Mouse (Mus musculus): ENCODE measurements at regions not wholly inside any gene's neighbourhood (a gene's known extent, or its start where the extent isn't known, plus 50 kb on each side); places are given as distances from the start of the nearest gene placed in this dataset.

- POLR2A ChIA-PET: no interaction called here
- CTCF ChIA-PET: no interaction called here
Observed at GRCm38 (mm10) chr2:46370949-46371348, 1253.8 kb upstream of the Zeb2 start.

- CTCF ChIA-PET: no interaction called here
- POLR2A ChIA-PET: no interaction called here
Observed at GRCm38 (mm10) chr2:46368882-46369281, 1251.7 kb upstream of the Zeb2 start.

- POLR2A ChIA-PET: no interaction called here
- CTCF ChIA-PET: no interaction called here
Observed at GRCm38 (mm10) chr2:46366135-46366485, 1248.9 kb upstream of the Zeb2 start.

GRCm38 (mm10) chr2:46365428-46366134, 1248.4 kb upstream of the Zeb2 start:
- CTCF ChIA-PET: no interaction called here
- POLR2A ChIA-PET: no interaction called here

- ChIA-PET POLR2A (no interaction called here), CTCF (no interaction called here)
Observed at GRCm38 (mm10) chr2:46360049-46360712, 1243.0 kb upstream of the Zeb2 start.

GRCm38 (mm10) chr2:46358225-46358624, 1241.0 kb upstream of the Zeb2 start:
- ChIA-PET POLR2A (no interaction called here), CTCF (no interaction called here)

GRCm38 (mm10) chr2:46356651-46357050, 1239.5 kb upstream of the Zeb2 start:
- ChIA-PET POLR2A (no interaction called here), CTCF (no interaction called here)

GRCm38 (mm10) chr2:46340694-46341093, 1223.5 kb upstream of the Zeb2 start:
- CTCF ChIA-PET: no interaction called here
- POLR2A ChIA-PET: interaction anchor here in 1 of 4 experiments (0.7 kb wide), 2 partner anchors 9 to 196 kb away, joined by 3 read pairs; no protein-coding TSS in a partner anchor

GRCm38 (mm10) chr2:46316666-46317065, 1199.5 kb upstream of the Zeb2 start:
- POLR2A ChIA-PET: no interaction called here
- CTCF ChIA-PET: no interaction called here

GRCm38 (mm10) chr2:46315243-46315642, 1198.0 kb upstream of the Zeb2 start:
- ChIA-PET POLR2A (interaction anchor here in 2 of 4 experiments (0.6 to 0.9 kb wide), 2 partner anchors 10 to 1150 kb away, joined by 3 read pairs; no protein-coding TSS in a partner anchor), CTCF (no interaction called here)

GRCm38 (mm10) chr2:46307582-46308153, 1190.5 kb upstream of the Zeb2 start:
- CTCF ChIA-PET: no interaction called here
- POLR2A ChIA-PET: interaction anchor here in 1 of 4 experiments (0.6 kb wide), 1 partner anchor 32 kb away, joined by 3 read pairs; no protein-coding TSS in a partner anchor

- ChIA-PET POLR2A (no interaction called here), CTCF (no interaction called here)
Observed at GRCm38 (mm10) chr2:46302627-46303026, 1185.4 kb upstream of the Zeb2 start.

- CTCF ChIA-PET: no interaction called here
- POLR2A ChIA-PET: no interaction called here
Observed at GRCm38 (mm10) chr2:46297274-46297843, 1180.2 kb upstream of the Zeb2 start.

- CTCF ChIA-PET: no interaction called here
- POLR2A ChIA-PET: no interaction called here
Observed at GRCm38 (mm10) chr2:46283929-46284598, 1166.9 kb upstream of the Zeb2 start.

- ChIA-PET POLR2A (no interaction called here), CTCF (no interaction called here)
Observed at GRCm38 (mm10) chr2:46280822-46281221, 1163.6 kb upstream of the Zeb2 start.

GRCm38 (mm10) chr2:46261618-46262017, 1144.4 kb upstream of the Zeb2 start:
- ChIA-PET CTCF (no interaction called here), POLR2A (no interaction called here)

GRCm38 (mm10) chr2:46251562-46251961, 1134.4 kb upstream of the Zeb2 start:
- ChIA-PET POLR2A (no interaction called here), CTCF (no interaction called here)

GRCm38 (mm10) chr2:46245717-46246116, 1128.5 kb upstream of the Zeb2 start:
- CTCF ChIA-PET: no interaction called here
- POLR2A ChIA-PET: no interaction called here

- POLR2A ChIA-PET: no interaction called here
- CTCF ChIA-PET: no interaction called here
Observed at GRCm38 (mm10) chr2:46244697-46245096, 1127.5 kb upstream of the Zeb2 start.

- ChIA-PET POLR2A (no interaction called here), CTCF (no interaction called here)
Observed at GRCm38 (mm10) chr2:46242806-46243205, 1125.6 kb upstream of the Zeb2 start.

- ChIA-PET CTCF (no interaction called here), POLR2A (no interaction called here)
Observed at GRCm38 (mm10) chr2:46239874-46240273, 1122.7 kb upstream of the Zeb2 start.

All from embryonic stem cell, embryonic (primary cell).